Comparison of ENCODE assay signal across 11 mouse cellular contexts in the genomic region with DNA sequence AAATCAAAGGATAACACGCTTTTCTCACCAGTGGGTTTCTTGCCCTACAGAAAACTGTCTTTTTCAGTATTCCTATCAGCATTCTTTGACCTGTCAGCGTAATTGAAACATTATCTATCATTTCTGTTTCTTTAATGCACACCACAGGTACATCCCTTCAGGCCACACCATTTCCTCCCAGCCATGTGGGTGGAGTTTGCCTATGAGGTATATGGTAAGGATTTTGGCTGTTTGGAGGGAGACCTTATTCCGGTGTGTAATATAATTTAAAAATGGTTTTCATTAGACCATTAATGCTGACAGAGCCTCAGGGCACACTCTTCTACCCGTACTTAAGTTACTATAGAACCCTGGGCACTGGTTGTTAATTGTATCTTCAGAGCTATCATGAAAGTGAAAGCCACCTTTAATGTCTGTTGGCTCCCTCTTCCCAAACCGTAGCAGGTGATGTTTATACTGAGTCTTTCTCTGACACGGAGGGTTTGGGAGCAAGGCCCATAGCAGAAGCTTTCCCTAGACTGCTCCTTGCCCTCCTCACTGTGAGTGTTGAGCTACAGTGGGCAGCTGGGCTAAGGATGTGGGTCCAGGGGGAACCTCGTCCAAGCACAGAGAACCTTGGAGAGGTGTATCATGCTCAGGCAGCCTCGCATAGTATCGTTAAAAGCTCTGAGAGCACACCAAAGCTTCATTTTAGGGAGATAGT. TPM values are rescaled to one million over a fixed set of nuclear protein-coding genes. Genes with fewer than 3 reads are reported as not detected.
A peak's percentile ranks its signal among the peaks of the same experiment; 100 is the strongest.
DNase-seq lines count a peak whose midpoint lies in the region; ATAC-seq and TF ChIP-seq lines count a peak whose summit lies in the region.
"Had no signal": no experiment of that assay in that cellular context is flagged by ENCODE, and none has a peak within 500 bp of the region (broad histone marks: within the 10 kb centered on the region; RNA-seq: fewer than 3 reads in every experiment).

No protein-coding gene starts in this region.

- H3K4me2 ChIP-seq in kidney, postnatal 0 days (ENCODE audit: low read length), result peak overlapping the region; percentile 30
- 0 out of 2 replicates have a peak overlapping the region, but pooled peaks have one; percentile 13 for H3K4me2 ChIP-seq in liver, embryonic 14.5 days (ENCODE audit: low read depth)
- H3K4me2 ChIP-seq: limb, embryonic 15.5 days had no signal

- H3K4me3 ChIP-seq in kidney, postnatal 0 days (replicated peaks; ENCODE audit: low read depth, low read length), result no peak overlapping the region
- H3K4me3 ChIP-seq in liver, embryonic 14.5 days (ENCODE audit: insufficient read depth in 1 of 2, low read depth in 2 of 2, low read length in 2 of 2), result no peak overlapping the region
- H3K4me3 ChIP-seq: limb, embryonic 15.5 days had no signal

- no peaks in the 10 kb centered on the region for H3K9me3 ChIP-seq in kidney, postnatal 0 days (replicated peaks; ENCODE audit: low read length)
- no peaks in the 10 kb centered on the region for H3K9me3 ChIP-seq in liver, embryonic 14.5 days (ENCODE audit: control insufficient read depth, low read length)
- H3K9me3 ChIP-seq: limb, embryonic 15.5 days had no signal

- WGBS in kidney, postnatal 0 days, result 81% methylated on average over 9 of the region's 9 CpGs
- WGBS in liver, embryonic 14.5 days (ENCODE audit: insufficient replicate concordance), result 66% methylated on average over 9 of the region's 9 CpGs

- no peak for TF ChIP-seq CTCF in kidney, postnatal 0 days (IDR thresholded peaks at IDR 0.05; ENCODE audit: low read depth)
- no peak for TF ChIP-seq CTCF in liver, embryonic 14.5 days (IDR thresholded peaks at IDR 0.05; ENCODE audit: low read depth)

- H3K27me3 ChIP-seq in kidney, postnatal 0 days (ENCODE audit: insufficient read depth, low read length), result no peaks in the 10 kb centered on the region
- H3K27me3 ChIP-seq in liver, embryonic 14.5 days (ENCODE audit: control insufficient read depth, insufficient read depth, low read length), result no peaks in the 10 kb centered on the region
- H3K27me3 ChIP-seq: limb, embryonic 15.5 days had no signal

- no peak for TF ChIP-seq EP300 in liver, embryonic 14.5 days (IDR thresholded peaks at IDR 0.05; ENCODE audit: low read depth)

- intact Hi-C loops in heart, postnatal 25 days (cut with DNase I), result loop anchor here (2.0 kb wide), 1 partner anchor 19 kb away; no protein-coding TSS in a partner anchor

- DNase-seq in heart, adult 11 months, result peak; percentile 88
- DNase-seq in heart, postnatal 25 days (ENCODE audit: low spot score), result no peak
- DNase-seq in kidney, postnatal 0 days (ENCODE audit: low spot score), result no peak
- no peak for DNase-seq in kidney, postnatal 4 days
- no peak for DNase-seq in liver, embryonic 14.5 days (ENCODE audit: low read depth in 3 of 3, low spot score in 3 of 3)
- no peak for DNase-seq in left cerebral cortex, adult 18-20 months (ENCODE audit: low spot score in 2 of 2)
- DNase-seq in layer of hippocampus, postnatal 25 days (ENCODE audit: extremely low spot score in 1 of 2, low spot score in 1 of 2), result no peak
- DNase-seq: gastrocnemius, postnatal 10 days had no signal

- ATAC-seq in kidney, postnatal 0 days (replicated peaks; ENCODE audit: low FRiP score, low read depth), result no peak
- peak; percentile 58 for ATAC-seq in CD4-positive, CD25-positive, alpha-beta regulatory T cell, adult 4 months
- no peak for ATAC-seq in liver, embryonic 14.5 days (ENCODE audit: insufficient read depth)
- ATAC-seq: intestine, postnatal 0 days had no signal

- H3K36me3 ChIP-seq in kidney, postnatal 0 days (ENCODE audit: insufficient read depth, low read length), result peaks cover 5% of the 10 kb centered on the region; the same call in 1 of the 2 replicates
- H3K36me3 ChIP-seq in liver, embryonic 14.5 days (replicated peaks; ENCODE audit: control insufficient read depth, insufficient read depth, low read depth), result no peaks in the 10 kb centered on the region; the same call in 1 of the 2 replicates

- no peaks in the 10 kb centered on the region; the same call in 1 of the 2 replicates for H3K4me1 ChIP-seq in kidney, postnatal 0 days (replicated peaks; ENCODE audit: insufficient read depth, low read length)
- H3K4me1 ChIP-seq in liver, embryonic 14.5 days (replicated peaks; ENCODE audit: control insufficient read depth in 2 of 2, insufficient read depth in 2 of 2, low read length in 1 of 2), result peaks cover 4 to 19% of the 10 kb centered on the region in 2 experiments; a peak in 2 of 4 replicates

- H3K9ac ChIP-seq in kidney, postnatal 0 days (ENCODE audit: low read depth, low read length), result no peak overlapping the region
- H3K9ac ChIP-seq in liver, embryonic 14.5 days (replicated peaks), result no peak overlapping the region
- H3K9ac ChIP-seq: limb, embryonic 15.5 days had no signal

- H3K27ac ChIP-seq in kidney, postnatal 0 days, result no peak overlapping the region
- no peak overlapping the region for H3K27ac ChIP-seq in liver, embryonic 14.5 days
- H3K27ac ChIP-seq: limb, embryonic 15.5 days had no signal

RNA-seq across cellular contexts. Expression of a gene that starts 21.3 kb away (rescaled TPM):
- 10 to 100 TPM; 18.3 to 20.4 TPM for total RNA-seq in heart, postnatal 25 days (2021)
- polyA plus RNA-seq in kidney, postnatal 0 days (2015; fragmentation: Nextera tagmentation; extraction: Ambion mirVana), result 9.5 and 9.9 TPM in 2 replicates
- 10 to 100 TPM; 10.1 to 10.6 TPM for polyA plus RNA-seq in CD4-positive, CD25-positive, alpha-beta regulatory T cell, adult 4 months (2017; shearing (Covaris generic))
- polyA plus RNA-seq in liver, embryonic 14.5 days (2012; rRNA removed), result 7.2 and 9.1 TPM in 2 replicates
- polyA plus RNA-seq in liver, embryonic 14.5 days (2014; fragmentation: Nextera tagmentation; extraction: Ambion mirVana), result 3.2 and 3.7 TPM in 2 replicates
- total RNA-seq in left cerebral cortex, adult 18-20 months (2021), result 10 to 100 TPM; 17.2 to 18.8 TPM
- 10 to 100 TPM; 13.6 to 15.2 TPM for total RNA-seq in layer of hippocampus, postnatal 25 days (2021)
